In genomic region chr14:75828221-75828620, GRCm38 (mm10) we compare ENCODE assay signal across 8 mouse cellular contexts. TPM values are rescaled to one million over a fixed set of nuclear protein-coding genes. Genes with fewer than 3 reads are reported as not detected.
DNase-seq lines count a peak whose midpoint lies in the region; ATAC-seq and TF ChIP-seq lines count a peak whose summit lies in the region.

No protein-coding gene starts in this region.

- H3K27me3 ChIP-seq in E14TG2a.4 (ENCODE audit: insufficient read depth, low read length) = peaks cover 27% of the 10 kb centered on the region
- H3K27me3 ChIP-seq in hindbrain, embryonic 14.5 days (ENCODE audit: control insufficient read depth, insufficient read depth, low read length) = peaks cover 15% of the 10 kb centered on the region
- no peaks in the 10 kb centered on the region; the same call in 1 of the 2 replicates for H3K27me3 ChIP-seq in lung, embryonic 16.5 days (ENCODE audit: control insufficient read depth, insufficient read depth, low read depth, low read length)
- H3K27me3 ChIP-seq in intestine, embryonic 16.5 days (replicated peaks; ENCODE audit: control insufficient read depth, insufficient read depth, low read length) = no peaks in the 10 kb centered on the region

- WGBS in hindbrain, embryonic 14.5 days = 45% methylated on average over 11 of the region's 11 CpGs
- WGBS in lung, embryonic 16.5 days = 33% methylated on average over 11 of the region's 11 CpGs
- WGBS in intestine, embryonic 16.5 days = 48% methylated on average over 11 of the region's 11 CpGs

- no peak for ATAC-seq in hindbrain, embryonic 14.5 days (ENCODE audit: low FRiP score)
- ATAC-seq in lung, embryonic 16.5 days (ENCODE audit: low read depth) = no peak
- no peak for ATAC-seq in intestine, embryonic 16.5 days

- DNase-seq in gastrocnemius, postnatal 25 days = peak; percentile 35
- no peak for DNase-seq in gastrocnemius, postnatal 14 days
- DNase-seq in hindbrain, embryonic 14.5 days (ENCODE audit: low spot score) = no peak
- no peak for DNase-seq in adrenal gland, adult 2 months
- no peak for DNase-seq in layer of hippocampus, adult 8-10 months (ENCODE audit: low spot score in 2 of 2)

- H3K4me3 ChIP-seq in E14TG2a.4 (replicated peaks; ENCODE audit: low read length) = peak overlapping the region; percentile 74; the same call in 1 of the 2 replicates
- H3K4me3 ChIP-seq in hindbrain, embryonic 14.5 days (replicated peaks; ENCODE audit: low read length) = peak overlapping the region; percentile 27; the same call in 1 of the 2 replicates
- H3K4me3 ChIP-seq in lung, embryonic 16.5 days (ENCODE audit: low read length) = no peak overlapping the region
- H3K4me3 ChIP-seq in intestine, embryonic 16.5 days (ENCODE audit: low read length) = no peak overlapping the region

- H3K4me2 ChIP-seq in hindbrain, embryonic 14.5 days (replicated peaks) = peak overlapping the region; percentile 63
- H3K4me2 ChIP-seq in lung, embryonic 16.5 days (ENCODE audit: low read depth, low read length) = peak overlapping the region; percentile 10; the same call in 1 of the 2 replicates
- no peak overlapping the region for H3K4me2 ChIP-seq in intestine, embryonic 16.5 days (ENCODE audit: low read depth, low read length)

- no peak overlapping the region for H3K9ac ChIP-seq in hindbrain, embryonic 14.5 days
- no peak overlapping the region for H3K9ac ChIP-seq in lung, embryonic 16.5 days (ENCODE audit: low read length)
- H3K9ac ChIP-seq in intestine, embryonic 16.5 days (ENCODE audit: low read depth, low read length) = no peak overlapping the region

- peaks cover 40% of the 10 kb centered on the region for H3K4me1 ChIP-seq in E14TG2a.4 (replicated peaks; ENCODE audit: low read depth, low read length)
- H3K4me1 ChIP-seq in hindbrain, embryonic 14.5 days (replicated peaks; ENCODE audit: control insufficient read depth, insufficient read depth, low read length) = 0 out of 2 replicates have a peak, but pooled peaks cover 7% of the 10 kb centered on the region
- H3K4me1 ChIP-seq in lung, embryonic 16.5 days (replicated peaks; ENCODE audit: control insufficient read depth, insufficient read depth, low read length) = peaks cover 15% of the 10 kb centered on the region
- peaks cover 12% of the 10 kb centered on the region for H3K4me1 ChIP-seq in intestine, embryonic 16.5 days (ENCODE audit: control insufficient read depth, insufficient read depth, low read length)

- TF ChIP-seq CTCF in E14TG2a.4 (conservative IDR thresholded peaks at IDR 0.05; ENCODE audit: low read length) = no peak

- H3K27ac ChIP-seq in hindbrain, embryonic 14.5 days = no peak overlapping the region
- no peak overlapping the region for H3K27ac ChIP-seq in lung, embryonic 16.5 days (ENCODE audit: low read length)
- no peak overlapping the region for H3K27ac ChIP-seq in intestine, embryonic 16.5 days (ENCODE audit: low read length)

- intact Hi-C loops in gastrocnemius, postnatal 14 days (cut with DNase I; ENCODE audit: low total_unique reads) = no loop called here

- no peaks in the 10 kb centered on the region for H3K36me3 ChIP-seq in E14TG2a.4 (ENCODE audit: insufficient read depth, low read length)
- H3K36me3 ChIP-seq in hindbrain, embryonic 14.5 days (replicated peaks; ENCODE audit: control insufficient read depth, insufficient read depth) = no peaks in the 10 kb centered on the region
- H3K36me3 ChIP-seq in lung, embryonic 16.5 days (ENCODE audit: control insufficient read depth, insufficient read depth, low read length) = no peaks in the 10 kb centered on the region
- no peaks in the 10 kb centered on the region for H3K36me3 ChIP-seq in intestine, embryonic 16.5 days (ENCODE audit: control insufficient read depth, insufficient read depth, low read length)

- no peaks in the 10 kb centered on the region for H3K9me3 ChIP-seq in E14TG2a.4 (ENCODE audit: low read length)
- H3K9me3 ChIP-seq in hindbrain, embryonic 14.5 days (ENCODE audit: control insufficient read depth, low read length) = no peaks in the 10 kb centered on the region
- H3K9me3 ChIP-seq in lung, embryonic 16.5 days (ENCODE audit: control insufficient read depth, low read length) = no peaks in the 10 kb centered on the region
- H3K9me3 ChIP-seq in intestine, embryonic 16.5 days (ENCODE audit: control insufficient read depth, low read length) = no peaks in the 10 kb centered on the region

RNA-seq across cellular contexts. Expression of gene Tpt1, which starts 16.7 kb away (rescaled TPM):
- 1,000 to 10,000 TPM; 2,961 to 2,964 TPM for total RNA-seq in gastrocnemius, postnatal 25 days (2021)
- total RNA-seq in gastrocnemius, postnatal 14 days (2021) = 1,000 to 10,000 TPM; 3,074 to 3,192 TPM
- polyA plus RNA-seq in hindbrain, embryonic 14.5 days (2014; fragmentation: Nextera tagmentation; extraction: Ambion mirVana) = 775 and 871 TPM in 2 replicates
- polyA plus RNA-seq in lung, embryonic 16.5 days (2015; fragmentation: Nextera tagmentation; extraction: Ambion mirVana) = 979 and 987 TPM in 2 replicates
- total RNA-seq in adrenal gland, adult 2 months (2021) = 1,000 to 10,000 TPM; 2,669 to 3,122 TPM
- polyA plus RNA-seq in adrenal gland, adult 2 months (2012; rRNA removed) = 2,303 and 3,302 TPM in 2 replicates
- 1,000 to 10,000 TPM in 2 of 4 experiments, 100 to 1,000 TPM in 2; 898 to 1,122 (median 1,004) TPM for total RNA-seq in layer of hippocampus, adult 8-10 months (2022)
- 829 and 857 TPM in 2 replicates for polyA plus RNA-seq in intestine, embryonic 16.5 days (2015; fragmentation: Nextera tagmentation; extraction: Ambion mirVana)

RNA-seq across cellular contexts. Expression of gene Slc25a30, which starts 41.4 kb away (rescaled TPM):
- 1 to 10 TPM; 7.1 to 7.2 TPM for total RNA-seq in gastrocnemius, postnatal 25 days (2021)
- 1 to 10 TPM; 7.8 to 9.6 TPM for total RNA-seq in gastrocnemius, postnatal 14 days (2021)
- 10.5 and 12.8 TPM in 2 replicates for polyA plus RNA-seq in hindbrain, embryonic 14.5 days (2014; fragmentation: Nextera tagmentation; extraction: Ambion mirVana)
- 3.3 and 3.5 TPM in 2 replicates for polyA plus RNA-seq in lung, embryonic 16.5 days (2015; fragmentation: Nextera tagmentation; extraction: Ambion mirVana)
- 100 to 1,000 TPM; 162 to 208 TPM for total RNA-seq in adrenal gland, adult 2 months (2021)
- 21.2 and 24.5 TPM in 2 replicates for polyA plus RNA-seq in adrenal gland, adult 2 months (2012; rRNA removed)
- total RNA-seq in layer of hippocampus, adult 8-10 months (2022) = 10 to 100 TPM; 13.0 to 15.3 (median 14.3) TPM
- 2.1 and 2.4 TPM in 2 replicates for polyA plus RNA-seq in intestine, embryonic 16.5 days (2015; fragmentation: Nextera tagmentation; extraction: Ambion mirVana)

Comparison
In these comparisons a context has a peak if more than half of its experiments do, and no peak if none do; other contexts are left out.
1. H3K4me3 ChIP-seq: peak in E14TG2a.4 (single experiment) and hindbrain, embryonic 14.5 days (single experiment); none in lung, embryonic 16.5 days (single experiment) and intestine, embryonic 16.5 days (single experiment).
2. RNA of gene Slc25a30, which starts 41.4 kb away (total RNA-seq): 162 to 208 TPM in adrenal gland, adult 2 months; 13.0 to 15.3 TPM in layer of hippocampus, adult 8-10 months, 7.8 to 9.6 TPM in gastrocnemius, postnatal 14 days and 7.1 to 7.2 TPM in gastrocnemius, postnatal 25 days; every median in the first group is over 10 times any median in the second.